Mouse (Mus musculus): Measurements from ENCODE around the gene Asb2.

- TF ChIP-seq CTCF (IDR thresholded peaks at IDR 0.05; ENCODE audit: insufficient read depth, low read length): no peak
- no peak for TF ChIP-seq POLR2A (IDR thresholded peaks at IDR 0.05; ENCODE audit: borderline replicate concordance, extremely low read depth, low read depth, low read length)
Measured at GRCm38 (mm10) chr12:103311921-103312320, 43.9 kb downstream of the Asb2 start.
